Mouse (Mus musculus): ENCODE measurements around the gene Lancl2. TPM values are rescaled to one million over a fixed set of nuclear protein-coding genes. Genes with fewer than 3 reads are reported as not detected.
A peak's percentile ranks its signal among the peaks of the same experiment; 100 is the strongest.

Lancl2 gene
- polyA plus RNA-seq, 1 experiment from 2014 or later, result 35.2 TPM

DNA sequence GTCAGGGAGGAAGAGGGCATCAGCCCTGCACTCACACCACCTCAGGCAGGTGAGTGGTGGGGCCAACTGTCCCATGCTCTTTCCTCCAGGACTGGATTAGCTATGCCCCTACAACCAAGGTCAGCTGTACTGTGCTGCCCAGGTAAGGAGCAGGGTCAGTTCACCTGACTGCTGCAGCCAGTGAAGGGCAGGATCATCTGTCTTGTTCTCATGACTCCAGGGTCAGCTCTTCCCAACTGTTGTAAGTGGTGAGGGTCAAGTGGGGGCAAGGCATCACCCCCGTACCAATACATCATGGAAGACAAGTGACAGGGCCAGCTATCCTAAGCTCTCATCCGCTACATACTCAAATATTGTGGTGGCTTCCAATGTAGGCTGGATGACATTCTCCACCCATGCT, 41.8 kb downstream of the Lancl2 start:
- DNase-seq (ENCODE audit: low spot score), result no peak
- Histone ChIP-seq H3K27me3 (ENCODE audit: insufficient read depth, poor library complexity, severe bottlenecking) (no peaks in the 10 kb centered on the region), H3K27ac (no peak overlapping the region), H3K4me3 (no peak overlapping the region), H3K4me1 (replicated peaks) (no peaks in the 10 kb centered on the region), H3K36me3 (peaks cover 12% of the 10 kb centered on the region), H3K9me3 (no peaks in the 10 kb centered on the region)
- WGBS, result 96% methylated on average over 2 of the region's 2 CpGs

- no peaks in the 10 kb centered on the region for H3K4me1 ChIP-seq (replicated peaks)
- H3K27ac ChIP-seq, result no peak overlapping the region
- no peaks in the 10 kb centered on the region for H3K27me3 ChIP-seq (ENCODE audit: insufficient read depth, poor library complexity, severe bottlenecking)
- H3K4me3 ChIP-seq, result no peak overlapping the region
- H3K9me3 ChIP-seq, result no peaks in the 10 kb centered on the region
- DNase-seq (ENCODE audit: low spot score), result no peak
- 93% methylated on average over 4 of the region's 4 CpGs for WGBS
- peaks cover 2% of the 10 kb centered on the region; the same call in 1 of the 2 replicates for H3K36me3 ChIP-seq
These were observed 42.8 kb downstream of the Lancl2 start for GRCm38 (mm10) chr6:57744974-57745747.

DNA sequence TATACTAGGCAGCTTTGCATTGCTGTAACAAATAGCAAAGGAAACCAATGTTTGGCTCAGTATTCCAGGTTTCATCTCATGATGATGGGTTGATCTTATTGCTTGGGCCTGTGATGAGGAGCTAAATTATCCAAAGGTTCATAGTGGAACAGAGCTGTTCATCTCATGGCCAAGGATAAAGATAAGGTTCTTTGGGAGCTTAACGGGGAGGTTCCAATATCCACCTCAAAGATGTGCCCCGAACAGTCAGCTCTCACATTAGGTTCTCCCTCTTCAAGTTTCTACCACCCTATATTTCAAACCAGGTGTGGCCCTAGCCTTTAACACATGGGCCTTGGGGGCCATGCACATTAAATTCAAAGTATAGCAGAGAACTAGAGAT, 43.4 kb downstream of the Lancl2 start:
- no peak overlapping the region for H3K27ac ChIP-seq
- H3K9me3 ChIP-seq, result no peaks in the 10 kb centered on the region
- WGBS, result 93% methylated on average over 2 of the region's 2 CpGs
- H3K36me3 ChIP-seq, result no peaks in the 10 kb centered on the region
- no peaks in the 10 kb centered on the region for H3K4me1 ChIP-seq (replicated peaks)
- DNase-seq (ENCODE audit: low spot score), result no peak
- H3K27me3 ChIP-seq (ENCODE audit: insufficient read depth, poor library complexity, severe bottlenecking), result no peaks in the 10 kb centered on the region
- no peak overlapping the region for H3K4me3 ChIP-seq

GRCm38 (mm10) chr6:57753962-57754759, 51.8 kb downstream of the Lancl2 start:
- Histone ChIP-seq H3K27ac (no peak overlapping the region), H3K36me3 (peaks cover 54% of the 10 kb centered on the region), H3K4me3 (no peak overlapping the region), H3K4me1 (replicated peaks) (no peaks in the 10 kb centered on the region), H3K9me3 (no peaks in the 10 kb centered on the region), H3K27me3 (ENCODE audit: insufficient read depth, poor library complexity, severe bottlenecking) (no peaks in the 10 kb centered on the region)
- DNase-seq (ENCODE audit: low spot score), result no peak
- WGBS, result 91% methylated on average over 9 of the region's 9 CpGs

- Histone ChIP-seq H3K4me3 (no peak overlapping the region), H3K27ac (no peak overlapping the region), H3K36me3 (peaks cover 47% of the 10 kb centered on the region), H3K4me1 (replicated peaks) (no peaks in the 10 kb centered on the region), H3K27me3 (ENCODE audit: insufficient read depth, poor library complexity, severe bottlenecking) (no peaks in the 10 kb centered on the region), H3K9me3 (no peaks in the 10 kb centered on the region)
- DNase-seq (ENCODE audit: low spot score), result no peak
These were observed 60.7 kb downstream of the Lancl2 start for GRCm38 (mm10) chr6:57763054-57763453.

DNA sequence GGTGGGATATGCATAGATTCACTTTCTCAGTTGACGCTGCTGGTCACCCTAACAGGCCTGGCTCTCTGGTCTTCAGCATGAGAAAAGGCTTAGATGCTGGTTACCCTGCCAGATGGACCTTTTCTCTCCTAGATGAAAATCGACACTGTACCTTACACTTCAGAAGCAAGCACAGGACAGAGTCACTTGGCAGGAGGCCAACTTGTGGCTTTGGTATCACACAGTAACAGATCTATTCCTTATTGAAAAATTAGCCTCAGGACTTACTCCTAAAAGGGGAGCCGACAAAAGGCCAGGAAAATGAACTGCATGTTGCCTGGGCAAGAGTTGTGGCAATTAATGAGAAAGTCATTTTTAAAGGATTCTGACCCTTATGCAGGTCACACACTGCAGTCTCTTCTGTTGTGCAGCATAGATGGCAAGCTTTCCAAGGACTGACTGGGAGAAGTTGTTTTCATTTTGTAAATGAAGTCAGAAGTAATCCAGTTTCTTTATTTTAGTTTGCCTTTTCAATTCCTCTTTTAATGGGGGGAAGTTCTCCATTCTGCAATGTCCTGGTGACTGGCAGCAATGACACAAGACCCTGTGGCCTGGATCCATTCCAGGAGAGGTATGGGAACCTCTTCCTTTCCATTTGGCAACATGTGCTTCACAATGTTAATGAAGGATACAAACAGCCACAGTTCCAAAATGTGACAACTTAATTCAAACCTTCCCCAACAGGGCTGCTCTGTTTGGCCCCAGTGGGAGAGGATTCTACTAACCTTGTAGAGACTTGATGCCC, 62.9 kb downstream of the Lancl2 start:
- no peak overlapping the region for H3K27ac ChIP-seq
- H3K4me1 ChIP-seq (replicated peaks), result no peaks in the 10 kb centered on the region
- no peak for DNase-seq (ENCODE audit: low spot score)
- peaks cover 47% of the 10 kb centered on the region for H3K36me3 ChIP-seq
- no peak overlapping the region for H3K4me3 ChIP-seq
- no peaks in the 10 kb centered on the region for H3K27me3 ChIP-seq (ENCODE audit: insufficient read depth, poor library complexity, severe bottlenecking)
- no peaks in the 10 kb centered on the region for H3K9me3 ChIP-seq
- 84% methylated on average over 3 of the region's 3 CpGs for WGBS

DNA sequence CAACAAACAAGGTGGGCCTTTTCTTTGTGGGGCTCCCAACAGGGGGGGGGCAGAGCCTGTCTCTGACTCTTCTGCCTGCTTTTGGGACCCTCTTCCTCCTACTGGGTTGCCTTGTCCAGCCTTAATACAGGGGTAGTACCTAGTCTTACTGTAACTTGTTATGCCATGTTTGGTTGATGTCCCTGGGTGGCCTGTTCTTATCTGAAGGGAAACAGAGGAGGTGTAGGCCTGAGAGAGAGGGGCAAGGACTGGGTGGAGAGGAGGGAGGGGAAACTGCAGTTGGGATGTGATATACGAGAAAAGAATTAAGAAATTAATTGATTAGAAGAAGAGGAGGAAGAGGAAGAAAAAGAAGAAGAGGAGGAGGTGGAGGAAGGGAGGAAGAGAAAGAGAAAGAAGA, 63.9 kb downstream of the Lancl2 start:
- 90% methylated on average over 1 of the region's 1 CpGs for WGBS
- no peaks in the 10 kb centered on the region for H3K4me1 ChIP-seq (replicated peaks)

GRCm38 (mm10) chr6:57767112-57767868, 65.0 kb downstream of the Lancl2 start:
- DNase-seq (ENCODE audit: low spot score), result no peak
- Histone ChIP-seq H3K9me3 (no peaks in the 10 kb centered on the region), H3K4me1 (replicated peaks) (no peaks in the 10 kb centered on the region), H3K27ac (no peak overlapping the region), H3K36me3 (peaks cover 45% of the 10 kb centered on the region), H3K4me3 (no peak overlapping the region), H3K27me3 (ENCODE audit: insufficient read depth, poor library complexity, severe bottlenecking) (no peaks in the 10 kb centered on the region)
- 78% methylated on average over 8 of the region's 8 CpGs for WGBS

More for the DNA sequence above, 63.9 kb downstream of the Lancl2 start:
- no peaks in the 10 kb centered on the region for H3K9me3 ChIP-seq
- H3K27me3 ChIP-seq (ENCODE audit: insufficient read depth, poor library complexity, severe bottlenecking), result no peaks in the 10 kb centered on the region
- H3K4me3 ChIP-seq, result no peak overlapping the region
- no peak for DNase-seq (ENCODE audit: low spot score)
- 0 out of 2 replicates have a peak overlapping the region, but pooled peaks have one; percentile 12 for H3K27ac ChIP-seq
- H3K36me3 ChIP-seq, result peaks cover 47% of the 10 kb centered on the region

GRCm38 (mm10) chr6:57768948-57769525, 66.7 kb downstream of the Lancl2 start:
- Histone ChIP-seq H3K36me3 (peaks cover 58% of the 10 kb centered on the region), H3K27ac (no peak overlapping the region), H3K27me3 (ENCODE audit: insufficient read depth, poor library complexity, severe bottlenecking) (no peaks in the 10 kb centered on the region), H3K4me1 (replicated peaks) (no peaks in the 10 kb centered on the region), H3K4me3 (no peak overlapping the region), H3K9me3 (no peaks in the 10 kb centered on the region)
- DNase-seq (ENCODE audit: low spot score), result no peak
- 93% methylated on average over 7 of the region's 7 CpGs for WGBS

DNA sequence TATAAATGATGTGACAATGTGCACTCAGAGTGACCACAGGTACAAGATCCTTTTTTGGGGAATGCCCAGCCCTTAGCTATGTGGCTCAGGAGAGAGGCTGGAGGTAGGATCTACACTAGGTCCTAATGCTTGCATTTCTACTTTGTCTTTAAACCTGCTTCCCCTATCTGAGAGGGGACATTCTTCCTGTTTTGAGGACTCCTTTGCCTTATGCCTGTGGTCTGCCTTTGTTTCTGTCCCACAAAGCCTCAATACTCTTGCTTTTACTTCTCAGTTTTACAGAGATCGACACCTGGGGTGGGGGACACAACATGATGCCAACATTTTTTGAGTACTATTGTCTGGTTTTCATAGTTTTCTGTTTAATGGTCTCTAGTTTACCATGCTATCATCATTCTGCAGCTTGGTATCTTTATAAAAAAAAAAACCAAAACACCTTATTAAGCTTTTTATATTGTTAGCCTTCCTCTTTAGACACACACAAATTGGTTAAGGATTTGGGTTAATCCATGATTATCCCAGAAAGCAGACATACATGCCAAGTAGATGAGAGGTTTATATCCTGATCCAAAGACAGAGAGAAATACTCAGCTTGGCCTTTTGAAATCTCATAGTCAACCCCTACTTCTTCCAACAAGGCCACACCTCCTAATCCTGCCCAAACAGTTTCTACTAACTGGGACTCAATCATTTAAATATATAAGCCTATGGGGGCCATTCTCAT, 68.3 kb downstream of the Lancl2 start:
- H3K27ac ChIP-seq, result no peak overlapping the region
- no peak overlapping the region for H3K4me3 ChIP-seq
- H3K36me3 ChIP-seq, result peaks cover 59% of the 10 kb centered on the region
- WGBS, result 91% methylated on average over 1 of the region's 1 CpGs
- H3K4me1 ChIP-seq (replicated peaks), result no peaks in the 10 kb centered on the region
- no peaks in the 10 kb centered on the region for H3K9me3 ChIP-seq
- no peak for DNase-seq (ENCODE audit: low spot score)
- no peaks in the 10 kb centered on the region for H3K27me3 ChIP-seq (ENCODE audit: insufficient read depth, poor library complexity, severe bottlenecking)

- Histone ChIP-seq H3K4me1 (replicated peaks) (no peaks in the 10 kb centered on the region), H3K4me3 (no peak overlapping the region), H3K36me3 (peaks cover 62% of the 10 kb centered on the region), H3K27me3 (ENCODE audit: insufficient read depth, poor library complexity, severe bottlenecking) (no peaks in the 10 kb centered on the region), H3K9me3 (no peaks in the 10 kb centered on the region), H3K27ac (no peak overlapping the region)
- 95% methylated on average over 1 of the region's 1 CpGs for WGBS
- DNase-seq (ENCODE audit: low spot score), result no peak
These were observed 71.5 kb downstream of the Lancl2 start for GRCm38 (mm10) chr6:57773792-57774191.

Data from hindbrain, embryonic 10.5 days (tissue).